Mouse (Mus musculus) urinary bladder, postnatal 10 days (tissue): ENCODE measurements around the gene Lrrc15.

ENCODE experiments used
- DNase-seq: peaks from one replicate; pipeline ENCODE4 v3.0.0; 2022; ENCODE audit warnings: low spot score

Gene Lrrc15

GRCm38 (mm10) chr16:30282844-30283495, at the start of gene Lrrc15:
Gene Lrrc15, minus strand, starts transcription at chr16:30283256.
- no peak for DNase-seq

DNA sequence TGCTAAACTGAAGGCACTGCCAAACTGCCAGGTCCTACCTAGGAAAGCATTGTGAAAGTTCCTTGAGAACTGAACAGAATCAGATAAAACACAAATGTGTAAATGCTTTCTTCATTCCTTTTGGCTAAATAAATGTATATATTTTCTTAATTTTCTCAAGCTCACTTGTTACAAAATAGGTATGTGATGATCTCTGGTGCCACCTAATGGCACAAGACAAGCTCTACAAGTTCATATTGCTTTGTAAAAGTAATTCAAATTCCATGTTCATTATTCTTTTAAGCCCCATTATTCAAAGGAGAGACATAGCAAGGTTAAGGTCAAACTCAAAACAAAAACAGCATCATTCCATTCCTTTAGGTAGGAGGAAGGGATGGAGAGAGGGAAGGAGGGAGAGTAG, 31.2 kb upstream of the Lrrc15 start:
- no peak for DNase-seq

DNA sequence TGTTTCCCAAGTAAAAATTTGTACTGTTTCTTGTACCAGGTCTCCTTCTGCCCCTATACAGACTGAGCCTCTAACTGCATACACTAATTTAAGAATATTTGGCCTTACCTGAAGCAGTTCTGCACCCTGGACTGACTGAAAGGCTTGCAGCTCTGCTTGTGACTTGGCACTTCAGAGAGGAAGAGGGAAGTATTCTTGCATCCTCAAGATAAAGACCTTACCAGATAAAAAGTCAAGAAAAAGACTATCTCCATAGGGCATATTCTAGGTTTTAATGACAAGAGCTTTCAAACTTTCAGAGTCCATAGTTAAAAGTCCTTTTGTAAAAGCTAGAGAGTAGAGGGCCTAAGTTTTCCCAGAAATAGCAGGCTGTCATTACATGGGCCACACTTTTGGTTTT, 27.6 kb upstream of the Lrrc15 start, which contains the start of gene Gp5:
Gene Gp5 (minus strand): TSS at position 133 of the 400 bp plus-strand sequence.
- DNase-seq: no peak

- DNase-seq: no peak
Observed at GRCm38 (mm10) chr16:30310171-30310515, 27.1 kb upstream of the Lrrc15 start.

GRCm38 (mm10) chr16:30309395-30310170, 26.5 kb upstream of the Lrrc15 start:
- no peak for DNase-seq

DNA sequence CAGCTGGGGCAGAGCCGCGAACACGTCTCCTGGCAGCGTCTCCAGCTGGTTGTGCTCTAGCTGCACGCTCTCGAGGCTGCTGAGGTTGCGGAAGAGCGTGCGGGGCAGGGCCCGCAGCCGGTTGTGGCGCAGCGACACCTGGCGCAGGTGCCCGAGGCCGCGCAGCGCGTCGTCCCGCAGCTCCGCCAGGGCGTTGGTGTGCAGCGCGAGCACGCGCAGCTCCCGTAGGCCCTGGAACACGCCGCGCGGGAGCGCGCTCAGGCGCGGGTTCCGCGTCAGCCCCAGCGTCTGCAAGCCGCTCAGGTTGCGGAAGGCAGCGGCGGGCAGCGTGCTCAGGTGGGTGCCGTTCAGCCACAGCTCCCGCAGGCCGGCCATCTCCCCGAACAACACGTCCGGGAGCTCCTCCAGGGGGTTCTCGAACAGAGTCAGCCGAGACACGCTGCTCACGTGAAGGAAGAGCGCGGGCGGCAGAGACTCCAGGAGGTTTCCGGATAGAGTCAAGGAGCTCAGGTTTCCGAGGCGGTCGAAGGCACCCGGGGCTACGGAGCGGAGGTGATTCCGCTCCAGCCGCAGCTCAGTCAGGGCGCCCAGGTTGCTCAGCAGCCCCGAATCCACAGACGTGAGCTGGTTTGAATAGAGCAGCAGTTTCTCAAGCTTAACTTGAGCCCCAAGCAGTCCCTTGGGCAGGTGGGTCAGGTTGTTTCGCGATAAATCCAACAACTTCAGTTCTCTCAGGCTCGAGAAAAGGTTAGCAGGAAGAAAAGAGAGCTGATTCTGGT, 25.7 kb upstream of the Lrrc15 start:
- DNase-seq: no peak

DNA sequence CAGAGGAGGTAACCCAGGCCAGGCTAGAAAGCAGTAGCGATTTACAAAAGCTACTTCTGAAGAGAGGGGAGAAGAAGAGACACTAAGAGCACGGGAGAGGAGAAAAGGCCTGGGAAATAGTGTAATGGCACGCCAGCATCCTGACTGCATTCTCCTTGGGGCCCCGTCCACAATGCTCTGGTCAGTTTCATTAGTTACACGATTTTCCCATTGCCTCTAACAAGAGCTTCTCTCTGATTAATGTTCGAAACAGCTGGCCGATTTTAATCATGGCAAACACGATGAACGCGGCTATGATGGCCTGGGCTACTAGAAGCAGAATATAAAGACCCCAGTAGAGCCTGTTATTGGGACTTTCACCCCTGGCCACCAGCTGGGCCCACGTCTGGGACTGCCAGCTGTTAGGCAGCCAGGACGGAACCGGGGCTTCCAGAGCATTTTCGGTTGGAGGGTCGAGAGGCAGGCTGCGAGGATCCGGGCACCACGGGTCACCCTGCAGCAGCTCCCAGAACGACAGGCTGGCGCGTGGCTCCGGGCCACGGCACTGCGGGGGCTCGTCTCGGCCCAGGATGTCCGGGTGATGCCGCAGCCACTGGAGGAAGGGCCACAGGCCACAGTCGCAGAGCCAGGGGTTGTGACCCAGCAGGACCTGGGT, 25.0 kb upstream of the Lrrc15 start:
- DNase-seq: no peak

DNA sequence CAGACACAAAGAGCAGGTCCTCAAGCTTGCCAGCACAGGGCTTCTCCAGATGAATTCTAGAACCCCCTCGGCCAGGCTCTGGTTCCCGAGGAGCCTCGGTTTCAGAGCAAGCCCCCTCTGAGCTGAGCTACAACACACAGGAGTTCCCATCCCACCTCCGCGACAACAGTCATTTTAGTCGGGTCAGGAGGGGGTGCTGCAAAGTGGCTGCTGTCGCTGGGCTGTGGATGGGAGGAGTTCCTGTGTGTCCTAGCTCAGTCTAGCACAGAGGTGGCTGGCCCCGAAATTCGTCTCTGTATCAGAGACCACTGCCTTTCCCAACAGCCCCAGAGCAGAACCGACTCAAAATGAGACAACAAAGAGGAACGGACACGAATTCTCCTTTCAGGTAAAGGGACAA, 24.2 kb upstream of the Lrrc15 start:
- no peak for DNase-seq

DNA sequence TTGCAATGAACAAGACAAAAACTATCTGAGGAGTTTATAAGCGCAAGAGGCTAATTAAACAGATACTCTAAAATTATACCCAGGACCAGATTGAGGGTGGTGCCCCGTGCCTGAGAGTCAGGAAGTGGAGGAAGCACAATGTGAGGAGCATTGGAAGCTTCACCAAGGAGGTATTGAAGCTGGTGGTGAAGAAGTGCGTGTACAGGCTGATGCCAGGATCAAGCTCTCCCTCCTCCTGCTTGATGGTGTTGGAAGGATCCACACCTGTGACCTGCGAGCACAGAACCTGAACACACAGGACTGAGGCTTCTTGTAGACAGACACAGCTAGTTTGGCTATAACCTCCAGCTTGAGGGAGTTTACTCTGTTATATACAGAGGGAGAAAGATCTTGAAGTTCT, 23.0 kb upstream of the Lrrc15 start:
- no peak for DNase-seq

- DNase-seq: no peak
Observed at GRCm38 (mm10) chr16:30304236-30304635, 21.2 kb upstream of the Lrrc15 start.

GRCm38 (mm10) chr16:30303411-30303810, 20.4 kb upstream of the Lrrc15 start:
- no peak for DNase-seq

GRCm38 (mm10) chr16:30302686-30303085, 19.6 kb upstream of the Lrrc15 start:
- DNase-seq: no peak

DNA sequence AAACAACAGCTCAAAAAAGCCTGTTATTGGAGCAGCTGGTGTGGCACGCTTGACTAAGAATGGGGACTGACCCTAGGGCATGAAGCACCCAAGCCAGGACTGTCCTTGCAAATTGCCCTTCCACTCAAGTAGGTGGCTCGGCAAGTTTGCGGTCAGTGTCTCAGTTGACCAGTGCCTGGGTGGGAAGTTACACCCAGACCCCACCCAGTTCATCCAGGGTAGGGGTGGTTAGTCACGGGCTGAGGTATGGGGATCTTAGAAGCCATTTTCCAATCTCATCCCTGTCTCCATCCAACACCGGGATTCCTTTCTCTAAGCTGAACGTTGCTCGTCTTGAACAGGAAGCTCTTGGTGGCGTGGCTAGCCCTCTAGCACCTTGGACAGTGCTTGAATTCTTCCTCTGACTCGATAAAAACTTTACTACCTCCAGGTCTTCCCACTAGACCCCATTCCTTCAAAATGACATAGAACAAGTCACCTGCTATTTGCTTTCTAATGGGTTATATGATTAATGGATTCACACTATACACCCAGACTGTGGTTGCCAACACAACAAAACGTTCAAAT, 16.7 kb upstream of the Lrrc15 start:
- DNase-seq: no peak

DNA sequence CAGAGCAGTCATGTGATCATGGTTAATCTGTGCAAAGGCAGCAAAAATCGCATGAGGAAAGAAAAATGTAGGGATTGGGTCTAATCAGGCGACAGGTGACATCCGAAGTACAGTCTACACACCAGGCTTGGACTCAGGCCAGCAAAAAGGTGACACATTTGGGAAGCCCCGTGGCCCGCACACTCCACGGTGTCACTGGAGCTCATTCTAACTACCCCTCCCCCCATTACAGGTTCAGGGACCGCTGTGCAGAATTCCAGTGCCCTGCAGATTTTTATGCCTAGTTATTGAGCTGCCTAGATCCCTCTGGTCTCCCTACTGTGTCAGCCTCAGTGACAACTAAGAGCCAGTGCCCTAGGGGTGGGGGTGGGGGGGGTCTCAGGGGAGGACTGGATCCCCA, 14.4 kb upstream of the Lrrc15 start:
- DNase-seq: no peak

DNA sequence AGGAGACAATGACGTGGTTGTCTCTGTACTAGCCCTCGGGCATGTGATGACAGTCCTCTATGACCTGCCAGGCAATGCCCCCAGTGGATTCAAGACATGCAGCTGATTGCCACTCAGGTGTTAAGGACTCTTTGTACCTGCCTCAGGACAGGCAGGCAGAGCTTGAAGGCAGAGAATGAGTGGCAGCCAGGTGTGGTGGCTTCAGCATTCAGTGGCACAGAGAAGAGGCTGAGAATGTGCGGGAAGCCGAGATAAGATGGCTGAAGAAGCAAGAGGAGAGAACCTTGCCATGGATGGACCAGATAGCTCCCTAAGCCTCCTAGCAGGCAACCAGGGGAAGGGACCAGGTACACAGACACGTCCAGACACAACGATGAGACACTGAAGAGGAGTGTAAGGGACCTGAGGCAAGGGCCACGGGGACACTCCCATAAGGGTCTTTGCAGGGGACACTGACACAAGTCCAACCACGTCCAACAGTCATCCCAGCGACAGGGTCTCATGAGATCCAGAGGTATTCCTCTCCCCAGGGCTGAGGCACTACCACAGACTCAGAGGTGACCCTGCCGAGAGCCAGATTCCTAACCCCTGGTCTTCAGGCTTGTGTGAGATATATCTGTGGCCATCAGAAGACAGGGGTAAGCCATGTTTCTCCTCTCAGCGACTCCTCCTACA, 13.7 kb upstream of the Lrrc15 start:
- no peak for DNase-seq

GRCm38 (mm10) chr16:30295106-30295505, 12.1 kb upstream of the Lrrc15 start:
- DNase-seq: no peak

DNA sequence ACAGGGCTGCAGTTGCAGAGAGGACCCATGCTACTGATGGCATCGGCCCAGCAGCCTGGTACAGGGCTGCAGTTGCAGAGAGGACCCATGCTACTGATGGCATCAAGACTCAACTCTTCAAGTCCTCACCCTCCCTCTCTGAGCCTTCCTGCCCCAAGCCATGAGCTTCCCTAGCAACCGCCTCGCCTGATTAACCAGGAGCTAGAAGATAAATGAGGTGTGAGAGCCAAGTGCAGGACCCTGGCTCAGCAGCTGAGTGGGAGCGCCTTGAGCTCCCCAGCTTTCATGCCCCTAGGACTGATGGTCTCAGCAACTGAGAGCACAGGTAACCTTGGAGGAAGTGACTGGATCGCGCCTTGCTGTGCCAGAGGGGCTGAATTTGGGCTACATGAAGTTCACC, 7.4 kb upstream of the Lrrc15 start:
- DNase-seq: no peak

DNA sequence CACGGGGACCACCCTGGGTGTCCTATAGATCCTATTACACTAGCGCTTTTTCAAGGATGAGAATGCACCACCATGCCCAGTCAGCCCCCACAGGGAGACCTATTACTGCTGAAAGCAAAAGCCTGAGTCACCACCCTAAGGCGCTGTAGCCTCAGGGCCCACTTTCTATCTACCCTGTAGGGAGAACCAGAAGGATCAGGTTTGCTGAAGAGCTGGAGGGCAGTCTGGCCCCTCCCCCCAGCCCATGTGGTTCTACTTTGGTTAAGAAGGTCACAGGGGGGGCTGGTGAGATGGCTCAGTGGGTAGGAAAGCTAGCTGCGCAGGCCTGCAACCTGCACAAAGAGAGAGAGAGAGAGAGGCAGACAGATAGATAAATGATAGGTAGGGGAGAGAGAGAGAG, 2.6 kb upstream of the Lrrc15 start:
- no peak for DNase-seq

DNA sequence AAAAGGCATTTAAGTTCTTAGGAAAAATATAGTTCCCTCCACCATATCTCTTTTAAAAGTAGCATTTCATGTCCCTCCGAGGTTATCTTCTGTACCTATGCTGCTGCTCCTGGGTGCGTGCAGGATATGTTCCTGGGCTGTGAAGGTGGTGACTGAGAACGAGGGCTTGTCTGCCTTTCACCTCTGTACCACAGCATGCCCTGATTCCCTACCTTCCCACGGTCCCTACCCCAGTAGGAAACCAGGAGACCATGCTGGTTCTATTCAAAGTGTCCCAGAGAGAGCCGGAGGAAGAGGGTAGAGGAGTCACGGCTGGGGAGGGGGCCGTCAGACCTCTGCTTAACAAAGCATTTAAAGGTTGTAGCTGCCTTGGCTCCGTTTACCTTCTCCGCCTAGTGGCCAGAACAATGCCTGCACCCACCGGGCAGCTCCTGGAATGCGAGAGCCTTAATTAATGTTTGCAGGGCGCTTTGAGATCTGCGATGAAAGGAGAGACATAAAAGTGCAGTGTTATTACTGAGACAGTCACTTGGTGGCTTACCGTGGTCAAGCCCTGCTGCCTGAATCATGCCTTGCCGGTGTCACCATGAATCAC, 784 bp upstream of the Lrrc15 start:
- no peak for DNase-seq

DNA sequence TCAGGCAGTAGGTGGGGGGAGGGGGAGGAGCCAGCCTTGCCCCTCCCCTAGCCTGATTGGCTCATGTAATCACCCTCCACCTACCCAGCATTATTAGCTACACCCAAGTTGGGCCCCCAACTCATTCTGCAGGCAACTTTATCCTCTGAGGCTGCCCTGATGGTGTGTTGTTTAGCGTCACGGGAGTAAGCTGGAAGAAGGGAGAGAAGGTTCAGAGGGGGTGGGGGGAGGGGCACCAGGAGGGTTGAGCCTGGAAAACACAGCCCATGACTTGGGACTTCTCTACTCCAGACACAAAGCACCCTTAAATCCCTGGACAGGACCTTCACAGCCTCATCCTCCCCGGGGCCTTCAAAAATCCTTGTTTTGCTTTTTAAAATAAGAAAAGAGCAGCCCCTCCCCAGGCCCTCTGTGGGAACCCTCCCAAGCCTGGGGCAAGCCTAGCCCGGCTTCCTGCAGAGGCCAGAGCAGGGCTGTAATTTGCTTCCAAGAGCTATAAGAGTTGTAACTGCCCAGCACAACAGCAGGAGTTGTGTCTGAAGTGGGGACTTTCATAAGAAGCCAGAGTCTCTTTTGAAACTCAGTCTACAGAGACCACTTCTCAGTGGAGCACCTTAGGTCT, 2.3 kb downstream of the Lrrc15 start:
- DNase-seq: no peak

GRCm38 (mm10) chr16:30278406-30278805, 4.7 kb downstream of the Lrrc15 start:
- no peak for DNase-seq
